ENCODE assay signal across 8 mouse cellular contexts in genomic region chr6:145863065-145863971, GRCm38 (mm10). TPM values are rescaled to one million over a fixed set of nuclear protein-coding genes. Genes with fewer than 3 reads are reported as not detected.
DNase-seq lines count a peak whose midpoint lies in the region; ATAC-seq and TF ChIP-seq lines count a peak whose summit lies in the region.

No protein-coding gene starts in this region.

- under 1% methylated on average over 105 of the region's 105 CpGs for WGBS in embryonic facial prominence, embryonic 13.5 days
- WGBS in kidney, embryonic 14.5 days, result under 1% methylated on average over 93 of the region's 105 CpGs
- WGBS in limb, embryonic 14.5 days, result 0% methylated on average over 42 of the region's 105 CpGs
- 0% methylated on average over 69 of the region's 105 CpGs for WGBS in midbrain, postnatal 0 days
- WGBS in stomach, embryonic 14.5 days, result under 1% methylated on average over 79 of the region's 105 CpGs

- H3K27ac ChIP-seq in embryonic facial prominence, embryonic 13.5 days, result no peak overlapping the region
- H3K27ac ChIP-seq in kidney, embryonic 14.5 days (ENCODE audit: low read depth, low read length), result no peak overlapping the region
- no peak overlapping the region for H3K27ac ChIP-seq in limb, embryonic 14.5 days (replicated peaks; ENCODE audit: low read depth, low read length)
- H3K27ac ChIP-seq in midbrain, postnatal 0 days (ENCODE audit: low read depth, low read length), result peak overlapping the region; percentile 78
- H3K27ac ChIP-seq in stomach, embryonic 14.5 days (ENCODE audit: low read length), result no peak overlapping the region

- ATAC-seq in embryonic facial prominence, embryonic 13.5 days (ENCODE audit: insufficient number of reproducible peaks, insufficient read depth, low FRiP score, low TSS enrichment, low read depth), result peak; percentile 48; the same call in 1 of the 2 replicates
- peak; percentile 34 for ATAC-seq in kidney, embryonic 14.5 days (ENCODE audit: low FRiP score, low TSS enrichment)
- peak; percentile 65 for ATAC-seq in limb, embryonic 14.5 days (ENCODE audit: low FRiP score, low read depth)
- ATAC-seq in midbrain, postnatal 0 days (ENCODE audit: low FRiP score), result peak; percentile 41
- ATAC-seq in stomach, embryonic 14.5 days (ENCODE audit: insufficient number of reproducible peaks, insufficient read depth, low FRiP score, low read depth), result peak; percentile 60

- no peak for TF ChIP-seq POLR2A in limb, embryonic 14.5 days (IDR thresholded peaks at IDR 0.05; ENCODE audit: borderline replicate concordance, extremely low read depth, insufficient read depth, insufficient read length)

- peaks cover 78% of the 10 kb centered on the region for H3K27me3 ChIP-seq in embryonic facial prominence, embryonic 13.5 days
- H3K27me3 ChIP-seq in kidney, embryonic 14.5 days (ENCODE audit: control insufficient read depth, insufficient read depth, low read length), result peaks cover 37% of the 10 kb centered on the region
- peaks cover 51% of the 10 kb centered on the region for H3K27me3 ChIP-seq in limb, embryonic 14.5 days (ENCODE audit: control insufficient read depth, insufficient read depth, low read length)
- H3K27me3 ChIP-seq in midbrain, postnatal 0 days (ENCODE audit: insufficient read depth, low read length), result peaks cover 3% of the 10 kb centered on the region; the same call in 1 of the 2 replicates
- peaks cover 21% of the 10 kb centered on the region for H3K27me3 ChIP-seq in stomach, embryonic 14.5 days (ENCODE audit: control insufficient read depth, insufficient read depth, low read length)

- peak overlapping the region; percentile 76 for H3K9ac ChIP-seq in embryonic facial prominence, embryonic 13.5 days
- H3K9ac ChIP-seq in kidney, embryonic 14.5 days (ENCODE audit: low read depth, low read length), result peak overlapping the region; percentile 64
- H3K9ac ChIP-seq in limb, embryonic 14.5 days (ENCODE audit: low read depth, low read length, severe bottlenecking), result peak overlapping the region; percentile 59
- peak overlapping the region; percentile 80 for H3K9ac ChIP-seq in midbrain, postnatal 0 days (replicated peaks; ENCODE audit: low read length, poor library complexity, severe bottlenecking)
- H3K9ac ChIP-seq in stomach, embryonic 14.5 days (replicated peaks; ENCODE audit: low read depth, low read length), result peak overlapping the region; percentile 21

- H3K36me3 ChIP-seq in embryonic facial prominence, embryonic 13.5 days, result no peaks in the 10 kb centered on the region
- H3K36me3 ChIP-seq in kidney, embryonic 14.5 days (ENCODE audit: control insufficient read depth, insufficient read depth, low read length), result no peaks in the 10 kb centered on the region
- no peaks in the 10 kb centered on the region for H3K36me3 ChIP-seq in limb, embryonic 14.5 days (ENCODE audit: control insufficient read depth, insufficient read depth, low read length)
- H3K36me3 ChIP-seq in midbrain, postnatal 0 days (ENCODE audit: insufficient read depth, low read length), result no peaks in the 10 kb centered on the region
- no peaks in the 10 kb centered on the region for H3K36me3 ChIP-seq in stomach, embryonic 14.5 days (ENCODE audit: control insufficient read depth, insufficient read depth, low read length)

- H3K4me2 ChIP-seq in embryonic facial prominence, embryonic 13.5 days, result peak overlapping the region; percentile 100
- H3K4me2 ChIP-seq in kidney, embryonic 14.5 days (replicated peaks; ENCODE audit: low read depth, low read length), result peak overlapping the region; percentile 90
- H3K4me2 ChIP-seq in limb, embryonic 14.5 days (replicated peaks; ENCODE audit: low read depth, low read length, severe bottlenecking), result peak overlapping the region; percentile 100
- peak overlapping the region; percentile 87 for H3K4me2 ChIP-seq in midbrain, postnatal 0 days (ENCODE audit: low read depth, low read length, poor library complexity, severe bottlenecking)
- H3K4me2 ChIP-seq in stomach, embryonic 14.5 days (replicated peaks; ENCODE audit: low read depth, low read length), result peak overlapping the region; percentile 99

- TF ChIP-seq CTCF in midbrain, postnatal 0 days (IDR thresholded peaks at IDR 0.05), result no peak

- peaks cover 34% of the 10 kb centered on the region for H3K4me1 ChIP-seq in embryonic facial prominence, embryonic 13.5 days
- H3K4me1 ChIP-seq in kidney, embryonic 14.5 days (ENCODE audit: control insufficient read depth, insufficient read depth, low read length), result peaks cover 19% of the 10 kb centered on the region
- H3K4me1 ChIP-seq in limb, embryonic 14.5 days (ENCODE audit: control insufficient read depth, insufficient read depth, low read length), result peaks cover 19% of the 10 kb centered on the region
- peaks cover 5% of the 10 kb centered on the region; the same call in 1 of the 2 replicates for H3K4me1 ChIP-seq in midbrain, postnatal 0 days (ENCODE audit: insufficient read depth, low read length)
- peaks cover 3% of the 10 kb centered on the region; the same call in 1 of the 2 replicates for H3K4me1 ChIP-seq in stomach, embryonic 14.5 days (ENCODE audit: control insufficient read depth, insufficient read depth, low read length)

- H3K4me3 ChIP-seq in embryonic facial prominence, embryonic 13.5 days, result peak overlapping the region; percentile 66
- H3K4me3 ChIP-seq in kidney, embryonic 14.5 days (ENCODE audit: low read length), result peak overlapping the region; percentile 59
- peak overlapping the region; percentile 64 for H3K4me3 ChIP-seq in limb, embryonic 14.5 days (replicated peaks; ENCODE audit: low read length)
- peak overlapping the region; percentile 59 for H3K4me3 ChIP-seq in midbrain, postnatal 0 days (ENCODE audit: low read depth, low read length)
- H3K4me3 ChIP-seq in stomach, embryonic 14.5 days (ENCODE audit: low read depth, low read length), result peak overlapping the region; percentile 61

- peak; percentile 78 for DNase-seq in 3T3-L1 (ENCODE audit: low read depth, low spot score)
- DNase-seq in adrenal gland, postnatal 25 days, result peak; percentile 73
- peak; percentile 81 to 85 for DNase-seq in heart, adult 9 months (ENCODE audit: low spot score in 2 of 2)
- peak; percentile 68 for DNase-seq in limb, embryonic 14.5 days (ENCODE audit: low spot score)
- peak; percentile 80 for DNase-seq in midbrain, postnatal 0 days (ENCODE audit: low spot score)

- H3K9me3 ChIP-seq in embryonic facial prominence, embryonic 13.5 days, result no peaks in the 10 kb centered on the region
- no peaks in the 10 kb centered on the region for H3K9me3 ChIP-seq in kidney, embryonic 14.5 days (ENCODE audit: control insufficient read depth, low read length)
- H3K9me3 ChIP-seq in limb, embryonic 14.5 days (ENCODE audit: control insufficient read depth, low read length), result no peaks in the 10 kb centered on the region
- H3K9me3 ChIP-seq in midbrain, postnatal 0 days (ENCODE audit: low read length), result no peaks in the 10 kb centered on the region
- no peaks in the 10 kb centered on the region for H3K9me3 ChIP-seq in stomach, embryonic 14.5 days (ENCODE audit: control insufficient read depth, low read depth, low read length)

RNA-seq across cellular contexts. Expression of gene Bhlhe41, which starts 2.0 kb away (rescaled TPM):
- total RNA-seq in adrenal gland, postnatal 25 days (2021), result 12.3 and 16.2 TPM in 2 replicates
- polyA plus RNA-seq in embryonic facial prominence, embryonic 13.5 days (2015; fragmentation: Nextera tagmentation; extraction: Ambion mirVana), result 2.0 and 3.1 TPM in 2 replicates
- polyA plus RNA-seq in kidney, embryonic 14.5 days (2014; fragmentation: Nextera tagmentation; extraction: Ambion mirVana), result 0.73 and 1.2 TPM in 2 replicates
- 2.0 and 2.5 TPM in 2 replicates for polyA plus RNA-seq in limb, embryonic 14.5 days (2012; rRNA removed)
- 2.8 and 3.3 TPM in 2 replicates for polyA plus RNA-seq in limb, embryonic 14.5 days (2014; fragmentation: Nextera tagmentation; extraction: Ambion mirVana)
- 6.3 and 6.4 TPM in 2 replicates for total RNA-seq in midbrain, postnatal 0 days (2014; rRNA removed)
- polyA plus RNA-seq in midbrain, postnatal 0 days (2015; fragmentation: Nextera tagmentation; extraction: Ambion mirVana), result 7.3 and 8.3 TPM in 2 replicates
- 1.6 and 1.7 TPM in 2 replicates for polyA plus RNA-seq in stomach, embryonic 14.5 days (2014; fragmentation: Nextera tagmentation; extraction: Ambion mirVana)

Comparison
In these comparisons a context has a peak if more than half of its experiments do, and no peak if none do; other contexts are left out.
1. H3K9ac ChIP-seq: peak in every context shown above with its lines; median percentile 80 in midbrain, postnatal 0 days; 76 in embryonic facial prominence, embryonic 13.5 days; 64 in kidney, embryonic 14.5 days; 59 in limb, embryonic 14.5 days; 21 in stomach, embryonic 14.5 days.